Mouse (Mus musculus) hindbrain, postnatal 0 days (tissue): ENCODE measurements around the gene Gorasp1. TPM values are rescaled to one million over a fixed set of nuclear protein-coding genes. Genes with fewer than 3 reads are reported as not detected.

ENCODE experiments used
- ATAC-seq: fragments of 200-750 bp; cut with Nextera tagmentation; 2 replicates; pipeline ENCODE4 v1.8.0; 2017; ENCODE audit warnings: mild to moderate bottlenecking, moderate TSS enrichment, moderate library complexity
- DNase-seq: peaks from one replicate; pipeline ENCODE4 v3.0.0-alpha.2; 2015; ENCODE audit warnings: low spot score
- H3K27ac ChIP-seq: fragments of 300-500 bp; sonication (generic); 2 replicates; pipeline ENCODE4 v1.5.1; 2014; ENCODE audit warnings: mild to moderate bottlenecking
- H3K27me3 ChIP-seq: fragments of 300-500 bp; sonication (generic); 2 replicates; pipeline ENCODE4 v1.6.1; 2014; ENCODE audit warnings: low read length, mixed read lengths; ENCODE audit not compliant: insufficient read depth
- H3K36me3 ChIP-seq: fragments of 300-500 bp; sonication (generic); 2 replicates; pipeline ENCODE4 v1.6.1; 2014; ENCODE audit warnings: low read length, mixed read lengths; ENCODE audit not compliant: insufficient read depth
- H3K4me1 ChIP-seq: fragments of 300-500 bp; sonication (generic); 2 replicates; pipeline ENCODE4 v1.6.1; 2014; ENCODE audit warnings: antibody characterized with exemption, low read length, mixed read lengths; ENCODE audit not compliant: insufficient read depth
- H3K4me2 ChIP-seq: fragments of 300-500 bp; sonication (generic); 2 replicates; pipeline ENCODE4 v1.6.1; 2014; ENCODE audit warnings: low read depth, mild to moderate bottlenecking, low read length, moderate library complexity, mixed read lengths
- H3K4me3 ChIP-seq: fragments of 300-500 bp; sonication (generic); 2 replicates; pipeline ENCODE4 v1.5.1; 2014; ENCODE audit warnings: low read length
- H3K9ac ChIP-seq: fragments of 300-500 bp; sonication (generic); replicated peaks from 2 replicates; pipeline ENCODE4 v1.6.1; 2014; ENCODE audit warnings: mild to moderate bottlenecking, low read length, moderate library complexity, mixed read lengths
- H3K9me3 ChIP-seq: fragments of 300-500 bp; sonication (generic); 2 replicates; pipeline ENCODE4 v1.6.1; 2016; ENCODE audit warnings: low read length, mixed read lengths
- CTCF ChIP-seq: IDR thresholded peaks from 2 replicates; pipeline ENCODE4 v1.5.1; 2016; ENCODE audit warnings: antibody characterized with exemption, control low read depth, low read depth
- WGBS: fragments of 180-500 bp; shearing (Covaris S2); extraction: QIAGEN DNeasy Blood & Tissue Kit; methylation state at CpG from one replicate; pipeline ENCODE4 v1.1.7; 2014; 5-methylcytosine and 5-hydroxymethylcytosine counted together
- polyA plus RNA-seq: library from polyadenylated mRNA; unstranded; fragments of >200 nt; fragmentation: Nextera tagmentation; extraction: Ambion mirVana; gene quantifications from 2 replicates; pipeline ENCODE4 v1.2.1, GENCODE M21; 2015
- total RNA-seq: library from RNA; depleted of rRNA; stranded (reverse); fragments of >200 nt; gene quantifications from 2 replicates; pipeline ENCODE4 v1.2.3, GENCODE M21; 2014

Gene Gorasp1
- total and polyA plus RNA-seq, 2 experiments from 2014 or later: 21.1 to 28.1 TPM

- Histone ChIP-seq H3K27ac (no peak overlapping the region), H3K36me3 (peaks cover 71% of the 10 kb centered on the region), H3K4me2 (no peak overlapping the region), H3K9ac (no peak overlapping the region), H3K4me1 (no peaks in the 10 kb centered on the region), H3K9me3 (no peaks in the 10 kb centered on the region), H3K4me3 (no peak overlapping the region), H3K27me3 (no peaks in the 10 kb centered on the region)
- 76% methylated on average over 13 of the region's 13 CpGs for WGBS
- ATAC-seq (peak; percentile 40; the same call in 1 of the 2 replicates), DNase-seq (peak; percentile 68)
- peak; percentile 58 for TF ChIP-seq CTCF
Observed at GRCm38 (mm10) chr9:119913087-119913838, 24.1 kb downstream of the Gorasp1 start.

- no peak overlapping the region for H3K4me2 ChIP-seq
- 67% methylated on average over 3 of the region's 3 CpGs for WGBS
- H3K27ac ChIP-seq: no peak overlapping the region
- no peak for TF ChIP-seq CTCF
- H3K4me1 ChIP-seq: no peaks in the 10 kb centered on the region
- H3K27me3 ChIP-seq: no peaks in the 10 kb centered on the region
- DNase-seq (no peak), ATAC-seq (no peak)
- no peak overlapping the region for H3K9ac ChIP-seq
- H3K4me3 ChIP-seq: no peak overlapping the region
- H3K9me3 ChIP-seq: no peaks in the 10 kb centered on the region
- H3K36me3 ChIP-seq: peaks cover 76% of the 10 kb centered on the region
Observed at GRCm38 (mm10) chr9:119909931-119910330, 27.4 kb downstream of the Gorasp1 start.

GRCm38 (mm10) chr9:119908708-119909107 is 28.7 kb downstream of the Gorasp1 start:
- TF ChIP-seq CTCF: no peak
- H3K9me3 ChIP-seq: no peaks in the 10 kb centered on the region
- H3K27me3 ChIP-seq: no peaks in the 10 kb centered on the region
- no peak overlapping the region for H3K4me3 ChIP-seq
- ATAC-seq (no peak), DNase-seq (no peak)
- H3K4me2 ChIP-seq: no peak overlapping the region
- WGBS: 93% methylated on average over 3 of the region's 3 CpGs
- H3K9ac ChIP-seq: no peak overlapping the region
- H3K27ac ChIP-seq: no peak overlapping the region
- no peaks in the 10 kb centered on the region for H3K4me1 ChIP-seq
- H3K36me3 ChIP-seq: peaks cover 82% of the 10 kb centered on the region

GRCm38 (mm10) chr9:119902410-119903151 is 34.8 kb downstream of the Gorasp1 start:
- ATAC-seq (no peak), DNase-seq (no peak)
- H3K4me1 ChIP-seq: no peaks in the 10 kb centered on the region
- TF ChIP-seq CTCF: no peak
- no peaks in the 10 kb centered on the region for H3K9me3 ChIP-seq
- H3K4me2 ChIP-seq: no peak overlapping the region
- no peak overlapping the region for H3K4me3 ChIP-seq
- no peak overlapping the region for H3K27ac ChIP-seq
- whole genome bisulfite sequencing: 87% methylated on average over 12 of the region's 12 CpGs
- no peak overlapping the region for H3K9ac ChIP-seq
- H3K27me3 ChIP-seq: no peaks in the 10 kb centered on the region
- H3K36me3 ChIP-seq: peaks cover 45% of the 10 kb centered on the region

GRCm38 (mm10) chr9:119899446-119899845 is 37.9 kb downstream of the Gorasp1 start:
- WGBS: 92% methylated on average over 2 of the region's 2 CpGs

GRCm38 (mm10) chr9:119895040-119895721 is 42.2 kb downstream of the Gorasp1 start:
- Histone ChIP-seq H3K9me3 (no peaks in the 10 kb centered on the region), H3K36me3 (no peaks in the 10 kb centered on the region), H3K27ac (peak overlapping the region; percentile 79), H3K9ac (peak overlapping the region; percentile 80), H3K4me1 (peaks cover 9% of the 10 kb centered on the region), H3K4me2 (peak overlapping the region; percentile 92), H3K27me3 (no peaks in the 10 kb centered on the region), H3K4me3 (peak overlapping the region; percentile 83)
- DNase-seq (peak; percentile 32), ATAC-seq (peak; percentile 70)
- 1% methylated on average over 29 of the region's 71 CpGs for WGBS
- TF ChIP-seq CTCF: no peak

More at GRCm38 (mm10) chr9:119899446-119899845, 37.9 kb downstream of the Gorasp1 start:
- ATAC-seq: no peak
- Histone ChIP-seq H3K4me2 (no peak overlapping the region), H3K4me1 (peaks cover 9% of the 10 kb centered on the region), H3K9me3 (no peaks in the 10 kb centered on the region), H3K27me3 (no peaks in the 10 kb centered on the region), H3K4me3 (no peak overlapping the region), H3K27ac (no peak overlapping the region), H3K9ac (no peak overlapping the region), H3K36me3 (peaks cover 18% of the 10 kb centered on the region; the same call in 1 of the 2 replicates)
- DNase-seq: no peak
- TF ChIP-seq CTCF: no peak
